Comparison of ENCODE assay signal across 9 mouse cellular contexts in genomic region chr2:146330772-146331281, GRCm38 (mm10).
DNase-seq lines count a peak whose midpoint lies in the region; ATAC-seq lines count a peak whose summit lies in the region.
"Had no signal": no experiment of that assay in that cellular context is flagged by ENCODE, and none has a peak within 500 bp of the region (broad histone marks: within the 10 kb centered on the region; RNA-seq: fewer than 3 reads in every experiment).

No protein-coding gene starts in this region.

- no peaks in the 10 kb centered on the region for H3K36me3 ChIP-seq in forebrain, embryonic 13.5 days (ENCODE audit: poor library complexity, severe bottlenecking)
- H3K36me3 ChIP-seq in kidney, embryonic 15.5 days = no peaks in the 10 kb centered on the region
- H3K36me3 ChIP-seq in stomach, embryonic 16.5 days (ENCODE audit: control insufficient read depth, insufficient read depth, low read length) = no peaks in the 10 kb centered on the region
- H3K36me3 ChIP-seq in liver, embryonic 11.5 days (ENCODE audit: control insufficient read depth, insufficient read depth, low read length) = no peaks in the 10 kb centered on the region

- peak overlapping the region; percentile 87 for H3K27ac ChIP-seq in forebrain, embryonic 13.5 days
- H3K27ac ChIP-seq in kidney, embryonic 15.5 days = no peak overlapping the region
- H3K27ac ChIP-seq in stomach, embryonic 16.5 days (ENCODE audit: low read length) = no peak overlapping the region
- no peak overlapping the region for H3K27ac ChIP-seq in liver, embryonic 11.5 days (ENCODE audit: low read depth, low read length)
- H3K27ac ChIP-seq: heart, adult 2 months; liver, embryonic 13.5 days had no signal

- H3K4me3 ChIP-seq in forebrain, embryonic 13.5 days = no peak overlapping the region
- H3K4me3 ChIP-seq in kidney, embryonic 15.5 days (replicated peaks) = no peak overlapping the region
- no peak overlapping the region for H3K4me3 ChIP-seq in stomach, embryonic 16.5 days (replicated peaks; ENCODE audit: low read length)
- no peak overlapping the region for H3K4me3 ChIP-seq in liver, embryonic 11.5 days (ENCODE audit: low read depth, low read length)
- H3K4me3 ChIP-seq: heart, adult 2 months; liver, embryonic 13.5 days had no signal

- H3K9ac ChIP-seq in forebrain, embryonic 13.5 days = no peak overlapping the region; the same call in 1 of the 2 replicates
- no peak overlapping the region for H3K9ac ChIP-seq in kidney, embryonic 15.5 days
- H3K9ac ChIP-seq in stomach, embryonic 16.5 days (ENCODE audit: low read length) = no peak overlapping the region
- H3K9ac ChIP-seq in liver, embryonic 11.5 days (ENCODE audit: low read depth, low read length) = no peak overlapping the region
- H3K9ac ChIP-seq: liver, embryonic 13.5 days had no signal

- H3K9me3 ChIP-seq in forebrain, embryonic 13.5 days (replicated peaks) = no peaks in the 10 kb centered on the region
- H3K9me3 ChIP-seq in kidney, embryonic 15.5 days (replicated peaks) = no peaks in the 10 kb centered on the region
- no peaks in the 10 kb centered on the region for H3K9me3 ChIP-seq in stomach, embryonic 16.5 days (replicated peaks; ENCODE audit: control insufficient read depth, low read length)
- no peaks in the 10 kb centered on the region for H3K9me3 ChIP-seq in liver, embryonic 11.5 days (ENCODE audit: control insufficient read depth, low read length)
- H3K9me3 ChIP-seq: liver, embryonic 13.5 days had no signal

- peak; percentile 93 for ATAC-seq in forebrain, embryonic 13.5 days
- 0 out of 2 replicates have a peak, but pooled peaks have one; percentile 40 for ATAC-seq in kidney, embryonic 15.5 days (replicated peaks; ENCODE audit: low FRiP score)
- peak; percentile 13; the same call in 1 of the 2 replicates for ATAC-seq in stomach, embryonic 16.5 days (ENCODE audit: insufficient read depth, low FRiP score)
- ATAC-seq in liver, embryonic 11.5 days (replicated peaks; ENCODE audit: low FRiP score) = no peak

- no peaks in the 10 kb centered on the region for H3K27me3 ChIP-seq in forebrain, embryonic 13.5 days
- no peaks in the 10 kb centered on the region for H3K27me3 ChIP-seq in kidney, embryonic 15.5 days
- H3K27me3 ChIP-seq in stomach, embryonic 16.5 days (ENCODE audit: control insufficient read depth, insufficient read depth, low read length) = no peaks in the 10 kb centered on the region
- H3K27me3 ChIP-seq in liver, embryonic 11.5 days (replicated peaks; ENCODE audit: control insufficient read depth, insufficient read depth, low read length) = no peaks in the 10 kb centered on the region
- H3K27me3 ChIP-seq: liver, embryonic 13.5 days had no signal

- H3K4me2 ChIP-seq in forebrain, embryonic 13.5 days = peak overlapping the region; percentile 8; the same call in 1 of the 2 replicates
- H3K4me2 ChIP-seq in kidney, embryonic 15.5 days = no peak overlapping the region
- no peak overlapping the region for H3K4me2 ChIP-seq in stomach, embryonic 16.5 days (ENCODE audit: low read depth, low read length)
- no peak overlapping the region for H3K4me2 ChIP-seq in liver, embryonic 11.5 days
- H3K4me2 ChIP-seq: liver, embryonic 13.5 days had no signal

- peaks cover 49% of the 10 kb centered on the region for H3K4me1 ChIP-seq in forebrain, embryonic 13.5 days
- no peaks in the 10 kb centered on the region for H3K4me1 ChIP-seq in kidney, embryonic 15.5 days
- no peaks in the 10 kb centered on the region for H3K4me1 ChIP-seq in stomach, embryonic 16.5 days (ENCODE audit: control insufficient read depth, insufficient read depth, low read length)
- H3K4me1 ChIP-seq in liver, embryonic 11.5 days (replicated peaks; ENCODE audit: control insufficient read depth, insufficient read depth, low read length) = no peaks in the 10 kb centered on the region
- H3K4me1 ChIP-seq: liver, embryonic 13.5 days had no signal

- peak; percentile 92 for DNase-seq in MN1 (ENCODE audit: low spot score)
- DNase-seq in brain, embryonic 18.5 days (ENCODE audit: low read depth, low spot score) = peak; percentile 64
- peak; percentile 66 for DNase-seq in mesoderm, embryonic 11.5 days (ENCODE audit: low read depth, low spot score)
- no peak for DNase-seq in liver, embryonic 11.5 days (ENCODE audit: low spot score)
- DNase-seq: liver, embryonic 13.5 days had no signal

- 1% methylated on average over 8 of the region's 8 CpGs for WGBS in forebrain, embryonic 13.5 days
- 32% methylated on average over 8 of the region's 8 CpGs for WGBS in kidney, embryonic 15.5 days
- 51% methylated on average over 8 of the region's 8 CpGs for WGBS in stomach, embryonic 16.5 days
- WGBS in liver, embryonic 11.5 days = 62% methylated on average over 8 of the region's 8 CpGs
